Mouse (Mus musculus): ENCODE data around the gene Plekhh3. TPM values are rescaled to one million over a fixed set of nuclear protein-coding genes. Genes with fewer than 3 reads are reported as not detected.
A peak's percentile ranks its signal among the peaks of the same experiment; 100 is the strongest.

Gene Plekhh3
- polyA plus RNA-seq, 1 experiment from 2014 or later = 9.7 TPM

DNA sequence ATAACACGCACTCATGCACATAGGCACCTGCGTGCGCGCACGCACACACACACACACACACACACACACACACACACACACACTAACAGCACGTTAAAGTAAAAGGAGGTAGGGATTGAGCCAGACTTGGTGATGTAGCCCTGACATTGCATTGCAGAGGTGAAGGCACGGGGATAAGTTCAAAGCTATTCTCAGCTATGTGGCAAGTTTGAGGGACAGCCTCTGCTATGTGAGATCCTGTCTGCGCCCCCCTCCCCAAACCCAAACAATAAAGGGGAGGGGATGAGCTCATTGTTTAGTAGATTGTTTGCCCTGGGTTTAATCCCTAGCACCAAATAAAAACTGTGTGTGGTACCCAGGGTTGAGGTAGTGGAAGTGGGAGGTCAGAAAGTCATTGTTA, 30.1 kb downstream of the Plekhh3 start:
- Histone ChIP-seq H3K4me3 (no peak overlapping the region), H3K9me3 (no peaks in the 10 kb centered on the region), H3K4me1 (peaks cover 21% of the 10 kb centered on the region), H3K36me3 (no peaks in the 10 kb centered on the region), H3K27me3 (peaks cover 18% of the 10 kb centered on the region; the same call in 1 of the 2 replicates), H3K27ac (no peak overlapping the region), H3K9ac (no peak overlapping the region), H3K4me2 (no peak overlapping the region)
- ATAC-seq (ENCODE audit: insufficient number of reproducible peaks, insufficient read depth, low FRiP score, low TSS enrichment, low read depth) = no peak
- WGBS = 81% methylated on average over 8 of the region's 8 CpGs

GRCm38 (mm10) chr11:101140164-101140819, 30.9 kb downstream of the Plekhh3 start:
- Histone ChIP-seq H3K4me3 (peak overlapping the region; percentile 34), H3K36me3 (no peaks in the 10 kb centered on the region), H3K9ac (peak overlapping the region; percentile 58), H3K4me1 (peaks cover 21% of the 10 kb centered on the region), H3K4me2 (peak overlapping the region; percentile 57), H3K27me3 (peaks cover 18% of the 10 kb centered on the region; the same call in 1 of the 2 replicates), H3K9me3 (no peaks in the 10 kb centered on the region), H3K27ac (peak overlapping the region; percentile 39; the same call in 1 of the 2 replicates)
- ATAC-seq (ENCODE audit: insufficient number of reproducible peaks, insufficient read depth, low FRiP score, low TSS enrichment, low read depth) = 0 out of 2 replicates have a peak, but pooled peaks have one; percentile 3
- 49% methylated on average over 27 of the region's 27 CpGs for WGBS

- Histone ChIP-seq H3K27ac (no peak overlapping the region), H3K4me2 (peak overlapping the region; percentile 29), H3K4me3 (no peak overlapping the region), H3K9me3 (no peaks in the 10 kb centered on the region), H3K4me1 (peaks cover 17% of the 10 kb centered on the region), H3K9ac (0 out of 2 replicates have a peak overlapping the region, but pooled peaks have one; percentile 4), H3K27me3 (peaks cover 18% of the 10 kb centered on the region; the same call in 1 of the 2 replicates), H3K36me3 (no peaks in the 10 kb centered on the region)
- 28% methylated on average over 15 of the region's 15 CpGs for WGBS
- no peak for ATAC-seq (ENCODE audit: insufficient number of reproducible peaks, insufficient read depth, low FRiP score, low TSS enrichment, low read depth)
Observed at GRCm38 (mm10) chr11:101138536-101139181, 32.5 kb downstream of the Plekhh3 start.

GRCm38 (mm10) chr11:101137000-101137399, 34.2 kb downstream of the Plekhh3 start:
- 83% methylated on average over 7 of the region's 7 CpGs for WGBS
- Histone ChIP-seq H3K9ac (no peak overlapping the region), H3K36me3 (no peaks in the 10 kb centered on the region), H3K27me3 (peaks cover 18% of the 10 kb centered on the region; the same call in 1 of the 2 replicates), H3K27ac (no peak overlapping the region), H3K4me2 (no peak overlapping the region), H3K4me3 (no peak overlapping the region), H3K9me3 (no peaks in the 10 kb centered on the region), H3K4me1 (peaks cover 14% of the 10 kb centered on the region)
- no peak for ATAC-seq (ENCODE audit: insufficient number of reproducible peaks, insufficient read depth, low FRiP score, low TSS enrichment, low read depth)

DNA sequence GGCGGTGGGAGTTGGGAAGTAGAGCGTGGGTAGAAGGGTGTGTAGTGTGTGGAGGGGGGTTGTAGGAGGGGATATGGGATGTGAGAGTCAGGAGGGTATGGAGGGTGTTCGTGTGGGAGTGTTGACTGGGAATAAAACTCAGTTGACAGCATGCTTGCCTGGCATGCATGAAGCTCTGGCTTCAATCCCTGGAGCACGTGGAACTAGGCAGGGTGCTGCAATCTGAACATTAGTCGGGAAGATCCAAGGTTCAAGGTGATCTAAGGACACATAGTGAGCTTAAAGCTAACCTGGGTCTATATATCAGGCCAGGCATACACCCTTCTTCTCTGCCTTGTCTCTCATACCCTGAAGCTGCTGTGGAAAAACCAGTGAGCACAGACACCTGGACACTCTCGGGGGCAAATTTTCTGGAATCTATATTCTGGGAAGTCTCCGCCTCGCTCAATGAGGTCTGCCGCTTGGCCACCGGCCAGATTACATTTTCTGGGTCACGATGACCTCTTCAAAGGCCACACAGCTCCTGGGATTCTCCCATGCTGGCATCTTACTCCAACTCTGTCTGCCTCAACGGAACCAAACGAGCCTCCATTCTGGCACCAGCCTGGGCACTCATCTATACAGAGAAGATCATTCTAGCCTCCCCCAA, 36.8 kb downstream of the Plekhh3 start:
- Histone ChIP-seq H3K9ac (no peak overlapping the region), H3K36me3 (no peaks in the 10 kb centered on the region), H3K27ac (no peak overlapping the region), H3K27me3 (no peaks in the 10 kb centered on the region), H3K4me2 (no peak overlapping the region), H3K4me3 (no peak overlapping the region), H3K4me1 (0 out of 2 replicates have a peak, but pooled peaks cover 5% of the 10 kb centered on the region), H3K9me3 (peaks cover 3% of the 10 kb centered on the region; the same call in 1 of the 2 replicates)
- 82% methylated on average over 13 of the region's 13 CpGs for WGBS
- ATAC-seq (ENCODE audit: insufficient number of reproducible peaks, insufficient read depth, low FRiP score, low TSS enrichment, low read depth) = no peak

- H3K4me2 ChIP-seq = no peak overlapping the region
- no peaks in the 10 kb centered on the region for H3K4me1 ChIP-seq
- no peaks in the 10 kb centered on the region for H3K27me3 ChIP-seq
- ATAC-seq (ENCODE audit: insufficient number of reproducible peaks, insufficient read depth, low FRiP score, low TSS enrichment, low read depth) = no peak
- peaks cover 3% of the 10 kb centered on the region; the same call in 1 of the 2 replicates for H3K9me3 ChIP-seq
- H3K9ac ChIP-seq = no peak overlapping the region
- WGBS = 75% methylated on average over 12 of the region's 12 CpGs
- no peak overlapping the region for H3K4me3 ChIP-seq
- no peak overlapping the region for H3K27ac ChIP-seq
- no peaks in the 10 kb centered on the region for H3K36me3 ChIP-seq
Observed at GRCm38 (mm10) chr11:101133037-101133436, 38.1 kb downstream of the Plekhh3 start.

DNA sequence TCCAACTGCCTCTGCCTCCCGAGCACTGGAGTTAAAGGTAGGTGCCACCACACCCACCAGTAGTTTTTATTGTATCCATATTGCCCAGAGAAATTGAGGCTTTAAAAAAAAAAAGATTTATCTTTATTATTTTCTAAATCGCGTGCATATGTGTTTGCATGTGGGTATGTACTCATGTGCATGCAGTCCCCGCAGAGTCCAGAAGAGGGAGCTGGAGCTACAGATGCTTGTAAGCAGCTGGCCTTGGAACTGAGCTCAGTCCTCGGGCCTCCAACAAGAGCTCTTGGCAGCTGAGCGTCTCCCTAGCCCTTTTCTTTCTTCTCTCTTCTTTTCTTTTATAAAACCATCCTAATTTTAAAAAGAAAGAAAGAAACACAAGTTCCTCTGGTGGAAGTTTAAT, 39.5 kb downstream of the Plekhh3 start:
- Histone ChIP-seq H3K27ac (no peak overlapping the region), H3K4me3 (no peak overlapping the region), H3K36me3 (peaks cover 3% of the 10 kb centered on the region), H3K4me1 (no peaks in the 10 kb centered on the region), H3K9ac (no peak overlapping the region), H3K4me2 (no peak overlapping the region), H3K9me3 (peaks cover 7% of the 10 kb centered on the region; the same call in 1 of the 2 replicates), H3K27me3 (no peaks in the 10 kb centered on the region)
- ATAC-seq (ENCODE audit: insufficient number of reproducible peaks, insufficient read depth, low FRiP score, low TSS enrichment, low read depth) = no peak
- 84% methylated on average over 6 of the region's 6 CpGs for WGBS

DNA sequence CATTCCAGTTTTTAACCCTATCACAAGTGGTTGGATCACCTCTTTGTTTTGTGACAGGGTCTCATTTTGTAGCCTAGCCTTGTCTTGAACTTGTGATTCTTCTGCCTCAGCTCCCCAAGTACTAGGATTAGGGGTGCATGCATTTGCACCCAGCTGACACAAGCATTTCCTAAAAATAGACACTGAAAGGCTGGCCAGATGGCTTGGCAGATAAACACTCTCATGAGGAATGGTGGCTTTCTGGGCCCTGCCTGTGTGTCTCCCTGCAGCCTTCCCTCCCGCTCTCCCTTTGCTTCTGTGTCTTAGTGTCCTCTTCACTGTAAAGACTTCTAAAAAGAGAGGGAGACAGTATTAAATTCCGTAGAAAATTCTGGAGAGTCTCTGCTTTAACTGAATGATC, 40.0 kb downstream of the Plekhh3 start:
- H3K27ac ChIP-seq = no peak overlapping the region
- no peak overlapping the region for H3K4me3 ChIP-seq
- H3K9me3 ChIP-seq = peaks cover 9% of the 10 kb centered on the region; the same call in 1 of the 2 replicates
- peaks cover 8% of the 10 kb centered on the region for H3K36me3 ChIP-seq
- no peaks in the 10 kb centered on the region for H3K4me1 ChIP-seq
- no peak overlapping the region for H3K9ac ChIP-seq
- ATAC-seq (ENCODE audit: insufficient number of reproducible peaks, insufficient read depth, low FRiP score, low TSS enrichment, low read depth) = no peak
- H3K27me3 ChIP-seq = no peaks in the 10 kb centered on the region
- WGBS = 89% methylated on average over 2 of the region's 2 CpGs
- no peak overlapping the region for H3K4me2 ChIP-seq

GRCm38 (mm10) chr11:101130056-101130756, 40.9 kb downstream of the Plekhh3 start:
- WGBS = 48% methylated on average over 18 of the region's 18 CpGs
- no peak for ATAC-seq (ENCODE audit: insufficient number of reproducible peaks, insufficient read depth, low FRiP score, low TSS enrichment, low read depth)

GRCm38 (mm10) chr11:101128996-101129577, 42.1 kb downstream of the Plekhh3 start:
- Histone ChIP-seq H3K9ac (no peak overlapping the region), H3K27ac (no peak overlapping the region), H3K36me3 (peaks cover 24% of the 10 kb centered on the region), H3K4me2 (no peak overlapping the region), H3K4me3 (no peak overlapping the region), H3K27me3 (no peaks in the 10 kb centered on the region), H3K4me1 (no peaks in the 10 kb centered on the region), H3K9me3 (peaks cover 9% of the 10 kb centered on the region; the same call in 1 of the 2 replicates)
- WGBS = 86% methylated on average over 11 of the region's 11 CpGs
- ATAC-seq (ENCODE audit: insufficient number of reproducible peaks, insufficient read depth, low FRiP score, low TSS enrichment, low read depth) = no peak

More at GRCm38 (mm10) chr11:101130056-101130756, 40.9 kb downstream of the Plekhh3 start:
- H3K9me3 ChIP-seq = peaks cover 9% of the 10 kb centered on the region; the same call in 1 of the 2 replicates
- no peak overlapping the region for H3K9ac ChIP-seq
- no peak overlapping the region for H3K4me3 ChIP-seq
- H3K36me3 ChIP-seq = peaks cover 18% of the 10 kb centered on the region
- H3K4me2 ChIP-seq = no peak overlapping the region
- H3K27ac ChIP-seq = no peak overlapping the region
- H3K27me3 ChIP-seq = no peaks in the 10 kb centered on the region
- H3K4me1 ChIP-seq = no peaks in the 10 kb centered on the region

- Histone ChIP-seq H3K9me3 (peaks cover 9% of the 10 kb centered on the region; the same call in 1 of the 2 replicates), H3K4me3 (no peak overlapping the region), H3K4me2 (no peak overlapping the region), H3K27ac (no peak overlapping the region), H3K36me3 (peaks cover 43% of the 10 kb centered on the region), H3K27me3 (no peaks in the 10 kb centered on the region), H3K4me1 (no peaks in the 10 kb centered on the region), H3K9ac (no peak overlapping the region)
- WGBS = 100% methylated on average over 1 of the region's 1 CpGs
- ATAC-seq (ENCODE audit: insufficient number of reproducible peaks, insufficient read depth, low FRiP score, low TSS enrichment, low read depth) = no peak
Observed at GRCm38 (mm10) chr11:101127075-101127474, 44.1 kb downstream of the Plekhh3 start.
